Mouse (Mus musculus): ENCODE results near the gene Tcf7l1.

Gene Tcf7l1

DNA sequence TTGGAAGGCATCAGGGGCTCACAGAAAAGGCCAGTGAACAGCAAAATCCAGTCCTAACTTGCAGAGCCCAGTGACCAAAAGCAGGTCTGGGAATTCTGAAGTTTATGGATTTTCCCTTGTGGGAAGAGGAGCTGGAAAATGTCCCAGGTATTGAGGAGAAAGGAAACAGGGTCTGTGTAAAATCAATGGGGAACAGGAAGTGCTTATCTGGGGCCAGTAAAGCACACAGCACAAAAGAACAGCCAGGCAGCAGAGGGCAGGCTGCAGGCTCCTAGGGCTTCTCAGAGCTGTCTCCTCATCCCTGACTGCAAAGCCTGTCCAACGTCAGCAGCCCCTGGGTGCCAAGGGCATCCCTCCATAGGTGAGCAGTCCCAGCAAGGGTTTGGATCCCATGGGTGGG lies 126.1 kb downstream of the Tcf7l1 start:
- DNase-seq (ENCODE audit: low spot score in 2 of 2): no peak

DNA sequence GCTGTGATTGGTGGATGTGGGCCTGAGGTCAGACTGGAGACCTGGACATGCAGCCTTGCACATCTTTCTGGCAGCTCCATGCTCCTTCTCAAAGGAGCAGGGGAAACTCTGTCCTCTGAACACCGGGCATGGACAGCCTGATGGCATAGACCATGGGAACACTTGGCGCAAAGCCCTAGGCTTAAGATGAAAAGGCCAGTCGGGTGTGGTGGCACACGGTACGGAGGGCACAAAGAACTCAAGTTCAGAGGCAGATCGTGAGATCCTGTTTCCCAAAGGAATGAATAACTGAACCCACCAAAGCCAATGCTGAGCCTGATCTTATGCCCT lies 128.7 kb downstream of the Tcf7l1 start:
- DNase-seq (ENCODE audit: low spot score in 2 of 2): no peak

DNA sequence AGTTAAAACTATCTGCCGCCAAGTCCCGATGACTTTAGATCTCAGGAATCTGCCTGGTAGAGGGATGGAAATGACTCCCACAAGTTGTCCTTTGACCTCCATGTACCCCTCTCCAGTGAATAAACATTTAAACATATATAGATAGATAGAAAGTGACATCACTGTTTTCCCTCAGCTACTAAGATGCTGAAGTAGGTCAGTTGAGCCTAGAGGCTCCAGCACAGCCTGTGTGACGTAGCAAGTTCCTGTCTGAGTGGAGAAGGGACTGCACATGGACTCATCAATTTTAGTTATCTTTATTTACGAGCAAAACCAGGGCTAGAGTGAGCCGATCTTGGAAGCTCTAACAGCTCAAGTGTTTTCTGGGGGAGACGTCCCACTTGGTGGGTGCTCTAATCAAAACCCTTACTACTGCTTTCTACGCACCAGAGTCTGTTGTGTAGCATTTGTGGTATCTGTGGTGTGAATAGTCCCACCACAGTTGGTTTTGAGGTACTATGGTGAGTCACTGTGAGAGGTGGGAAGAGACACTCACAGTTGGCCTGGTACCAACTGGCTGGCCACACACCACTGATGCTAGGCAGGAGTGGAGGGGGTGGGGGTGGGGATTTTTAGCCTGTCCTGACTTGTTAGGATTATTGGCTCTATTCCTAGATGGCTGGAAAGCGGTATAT lies 129.2 kb downstream of the Tcf7l1 start:
- DNase-seq (ENCODE audit: low spot score in 2 of 2): no peak

DNA sequence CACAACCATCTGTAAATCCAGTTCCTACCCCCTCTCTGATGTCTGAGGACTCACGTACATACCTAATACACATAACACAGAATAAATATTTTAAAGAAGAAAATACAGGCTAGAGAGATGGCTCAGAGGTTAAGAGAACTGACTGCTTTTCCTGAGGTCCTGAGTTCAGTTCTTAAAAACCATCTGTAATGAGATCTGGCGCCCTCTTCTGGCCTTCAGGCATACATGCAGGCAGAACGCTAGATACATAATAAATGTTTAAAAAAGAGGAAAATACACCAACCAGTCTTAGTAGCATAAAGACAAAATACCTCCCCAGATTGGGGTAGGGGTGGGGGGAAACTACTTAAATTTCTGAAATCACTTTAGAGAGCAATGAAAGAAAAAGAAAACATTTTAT lies 131.0 kb downstream of the Tcf7l1 start:
- DNase-seq (ENCODE audit: low spot score in 2 of 2): no peak

DNA sequence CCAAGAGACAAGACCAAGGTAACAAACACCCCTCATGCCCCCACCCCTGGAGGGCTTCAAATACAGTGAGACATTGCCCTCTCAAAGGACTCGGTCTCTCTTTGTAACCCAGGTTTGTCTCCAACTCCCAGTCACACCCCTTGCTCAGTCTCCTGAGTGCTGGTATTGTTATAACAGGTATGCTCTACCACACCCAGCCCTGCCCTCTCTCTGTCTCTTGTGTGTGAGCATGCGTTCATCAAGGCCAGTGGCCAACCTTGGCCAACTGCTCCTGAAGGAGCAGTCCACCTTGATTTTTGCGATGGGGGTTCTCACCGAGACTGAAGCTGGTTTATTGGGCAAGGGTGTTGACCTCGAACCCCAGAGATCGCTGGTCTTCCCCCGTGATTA lies 133.0 kb downstream of the Tcf7l1 start:
- DNase-seq (ENCODE audit: low spot score in 2 of 2): no peak

DNA sequence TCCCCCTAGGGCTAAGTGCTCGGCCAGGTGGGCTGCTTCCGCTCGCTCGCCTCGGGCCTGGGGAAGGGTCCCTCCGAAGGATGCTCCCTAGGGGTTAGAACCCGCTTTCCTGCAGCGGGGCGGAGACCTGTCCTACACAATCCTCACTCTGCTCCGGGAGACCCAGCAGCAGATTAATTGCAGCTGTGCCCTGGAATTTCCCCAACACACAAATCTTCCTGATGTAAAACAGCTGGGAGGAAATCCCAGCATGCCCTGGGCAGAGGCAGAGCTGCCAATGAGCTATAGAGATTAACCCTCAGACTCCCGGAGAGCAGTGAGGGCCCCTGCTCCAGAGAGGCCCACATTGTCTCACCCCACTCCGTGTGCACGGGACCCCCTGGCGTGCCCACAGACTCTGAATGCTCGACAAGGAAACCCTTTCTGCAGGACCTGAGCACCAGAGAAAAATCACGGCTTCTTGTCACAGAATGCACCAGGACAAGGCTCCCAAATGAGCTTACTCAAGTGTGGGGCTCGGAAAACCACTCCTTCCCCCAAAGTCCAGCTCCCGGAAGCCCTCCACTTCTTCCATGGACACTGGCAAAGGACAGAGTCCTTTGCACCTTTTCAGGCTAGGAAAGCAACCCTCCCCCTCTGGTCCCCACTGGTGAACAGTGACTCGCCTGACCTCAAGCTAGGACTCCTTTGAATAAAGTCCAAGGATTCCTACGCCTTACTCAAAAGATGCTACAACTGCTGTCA lies 133.6 kb downstream of the Tcf7l1 start:
- DNase-seq (ENCODE audit: low spot score in 2 of 2): peak in 1 of 2 experiments; percentile 69

DNA sequence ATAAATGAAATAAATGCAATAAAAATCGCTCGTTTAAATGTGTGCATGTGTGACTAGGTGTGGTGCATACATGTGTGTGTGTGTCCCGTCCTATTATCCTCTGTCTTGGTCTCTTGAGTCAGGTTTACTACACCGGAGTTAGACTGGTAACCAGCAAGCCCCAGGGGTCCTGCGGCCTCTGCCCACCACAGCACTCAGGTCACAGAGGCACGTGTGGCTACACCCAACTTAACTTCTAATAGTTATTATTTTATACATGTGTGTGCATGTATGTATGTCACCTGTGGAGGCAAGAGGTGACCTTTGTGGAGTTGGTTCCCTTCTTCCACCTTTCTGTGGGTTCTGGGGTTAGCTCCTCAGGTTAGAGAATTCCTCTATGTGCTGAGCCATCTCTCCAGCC lies 134.7 kb downstream of the Tcf7l1 start:
- no peak for DNase-seq (ENCODE audit: low spot score in 2 of 2)

DNA sequence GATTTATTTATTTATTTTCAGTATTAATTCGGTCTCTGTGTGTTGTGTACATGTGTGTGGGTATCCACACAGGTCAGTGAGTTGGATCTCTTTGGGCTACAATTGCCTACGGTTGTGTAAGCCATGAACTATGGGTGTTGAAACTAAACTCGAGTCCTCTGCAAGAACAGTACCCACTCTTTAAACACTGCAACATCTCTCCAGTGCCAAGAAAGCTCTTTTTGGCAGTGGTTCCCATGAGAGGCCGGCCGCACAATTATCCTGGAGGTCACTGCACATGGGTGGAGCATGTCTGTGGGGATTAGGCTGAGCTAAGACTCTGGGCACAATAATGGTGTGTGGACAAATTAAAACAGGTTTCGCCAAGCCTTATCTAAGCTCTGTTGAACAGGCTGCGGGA lies 135.6 kb downstream of the Tcf7l1 start:
- peak in 1 of 2 experiments; percentile 64 for DNase-seq (ENCODE audit: low spot score in 2 of 2)

DNA sequence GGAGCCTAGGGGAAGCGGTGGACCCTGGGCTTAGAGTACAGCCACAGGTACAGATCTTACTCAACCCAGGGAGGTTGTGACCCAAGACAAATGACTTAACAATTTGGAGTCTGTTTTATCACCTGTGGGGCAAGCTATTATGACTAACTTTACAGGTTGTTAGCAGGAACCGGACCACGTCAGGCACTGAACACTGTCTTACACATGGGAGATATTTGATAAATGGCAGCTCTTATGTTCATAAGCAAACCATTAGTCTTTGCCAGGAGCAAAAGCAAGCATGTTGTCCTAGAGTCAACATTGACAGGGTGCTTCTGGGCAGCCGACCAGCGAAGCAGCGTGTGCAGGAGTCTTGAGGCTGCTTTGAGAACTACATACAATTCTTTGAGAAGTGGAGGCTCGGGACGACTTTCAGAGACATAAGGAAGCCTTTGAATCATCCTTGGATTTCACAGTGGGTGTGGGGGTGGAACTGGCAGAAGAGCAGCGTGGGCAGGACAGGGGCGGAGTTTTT lies 138.7 kb downstream of the Tcf7l1 start:
- DNase-seq (ENCODE audit: low spot score in 2 of 2): no peak

DNA sequence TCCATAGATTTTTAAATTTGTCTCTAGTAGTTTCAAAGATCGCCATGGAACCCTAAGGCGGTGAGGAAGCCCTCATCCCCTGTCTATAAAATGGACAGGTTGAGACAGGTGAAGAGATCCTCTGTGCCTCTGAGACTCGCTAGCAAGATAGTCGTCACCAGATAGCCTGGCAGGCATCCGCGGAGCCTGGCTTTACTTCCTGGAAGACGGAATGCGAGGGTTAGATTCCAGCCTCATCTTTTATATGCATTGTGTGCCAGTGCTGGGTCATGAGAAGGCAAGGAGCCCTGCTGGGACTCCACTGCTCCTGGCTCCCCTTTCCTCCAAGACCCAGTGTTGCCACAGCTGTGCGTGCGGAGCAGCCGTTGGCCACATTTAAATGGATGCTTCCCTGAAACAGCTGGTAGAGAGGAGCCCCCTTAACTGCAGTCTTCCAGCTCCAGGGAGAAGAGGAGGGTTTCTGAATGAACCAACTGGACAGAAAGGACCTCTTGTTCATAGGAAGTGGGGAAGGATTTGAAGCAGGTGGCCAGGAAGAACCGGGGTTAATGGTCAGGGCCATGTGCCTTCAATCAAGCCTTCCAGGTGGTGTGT lies 141.0 kb downstream of the Tcf7l1 start:
- DNase-seq (ENCODE audit: low spot score in 2 of 2): no peak

DNA sequence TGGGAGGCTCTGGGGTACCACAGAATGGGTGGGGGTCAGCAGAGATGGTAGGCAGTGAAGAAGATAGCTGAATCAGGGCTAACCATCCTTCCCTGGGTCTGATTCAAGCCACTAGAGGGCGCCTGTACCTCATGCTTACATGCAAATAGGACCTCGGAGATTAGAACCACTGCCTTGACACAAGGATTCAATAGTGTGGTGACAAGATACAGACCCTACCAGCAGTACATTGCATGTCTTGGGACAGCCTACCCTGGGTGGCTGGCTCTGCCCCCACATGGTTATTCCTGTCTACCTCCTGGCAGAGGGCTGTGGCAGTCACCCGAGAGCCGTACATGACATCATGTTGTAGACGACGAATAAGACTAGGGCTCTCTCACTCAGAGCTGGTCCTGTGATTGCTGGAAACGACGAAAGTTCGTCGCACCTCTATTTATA lies 141.7 kb downstream of the Tcf7l1 start:
- DNase-seq (ENCODE audit: low spot score in 2 of 2): peak in 1 of 2 experiments; percentile 45

DNA sequence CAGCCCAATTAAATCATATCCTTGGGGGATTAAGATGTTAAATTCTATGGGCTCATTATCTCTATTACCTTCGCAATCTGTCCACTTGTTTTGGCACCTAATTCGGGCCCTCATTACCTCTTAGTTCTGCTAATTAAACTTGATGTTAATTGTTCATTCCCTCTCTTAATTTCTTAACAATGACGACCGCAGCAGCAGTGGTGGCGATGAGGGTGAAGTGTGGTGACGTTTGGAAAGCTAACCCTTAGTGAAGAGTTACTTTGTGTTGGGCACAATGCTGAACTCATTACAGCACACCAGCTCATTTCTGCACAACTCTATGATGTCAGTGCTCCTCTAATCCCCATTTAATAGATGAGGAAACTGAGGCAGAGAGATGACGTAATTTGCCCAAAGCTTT lies 143.7 kb downstream of the Tcf7l1 start:
- no peak for DNase-seq (ENCODE audit: low spot score in 2 of 2)

DNA sequence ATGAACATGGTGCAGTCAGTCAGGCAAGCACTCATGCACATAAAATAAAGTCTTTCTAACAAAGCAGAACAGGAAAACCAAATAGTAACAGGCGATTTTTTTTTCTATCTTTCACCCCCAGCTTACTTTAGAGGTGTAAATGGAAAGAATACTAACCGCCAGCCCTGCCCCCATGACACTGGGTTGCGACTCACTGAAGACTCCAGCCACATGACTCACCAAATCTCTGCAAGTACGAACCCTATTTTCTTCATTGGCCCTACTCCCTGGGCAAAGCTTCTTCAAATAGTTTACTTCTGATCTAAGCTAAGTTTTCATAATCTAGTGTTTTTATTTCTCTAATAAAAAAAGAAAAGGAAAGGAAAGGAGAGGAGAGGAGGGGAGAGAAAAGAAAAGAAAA lies 144.5 kb downstream of the Tcf7l1 start:
- no peak for DNase-seq (ENCODE audit: low spot score in 2 of 2)

DNA sequence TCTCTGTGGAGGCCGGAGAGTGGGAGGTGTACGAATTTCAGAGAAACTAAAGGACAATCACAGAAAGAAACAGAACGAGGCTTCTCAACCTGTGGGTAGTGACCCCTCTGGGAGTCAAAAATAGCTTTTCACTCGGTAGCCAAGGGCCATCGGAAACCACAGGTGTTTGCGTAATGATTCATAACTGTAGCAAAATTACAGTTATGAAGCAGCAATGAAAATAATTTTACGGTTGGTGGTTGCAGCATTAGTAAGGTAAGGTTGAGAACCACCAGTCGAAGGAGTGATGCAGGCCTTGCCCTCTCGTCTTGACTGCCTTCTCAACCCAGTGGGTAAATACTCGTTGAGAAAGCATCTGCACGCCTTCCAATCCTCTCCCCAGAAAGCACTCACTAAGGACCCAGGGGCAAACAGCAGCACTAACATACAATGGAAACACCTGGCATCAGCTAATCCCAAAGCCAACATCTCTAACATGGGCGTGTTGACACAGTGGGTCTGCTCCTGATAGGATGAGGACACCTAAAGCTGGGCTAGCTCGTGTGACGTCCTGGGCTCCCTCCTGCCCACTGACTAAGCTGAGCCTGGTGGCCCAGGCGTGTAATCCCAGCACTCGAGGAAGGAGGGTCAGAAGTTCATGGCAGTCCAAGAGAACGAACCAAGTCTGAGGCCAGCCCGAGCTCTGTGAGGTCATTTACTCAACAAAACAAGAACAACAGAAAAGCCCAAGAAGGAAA lies 147.7 kb downstream of the Tcf7l1 start:
- no peak for DNase-seq (ENCODE audit: low spot score in 2 of 2)

DNA sequence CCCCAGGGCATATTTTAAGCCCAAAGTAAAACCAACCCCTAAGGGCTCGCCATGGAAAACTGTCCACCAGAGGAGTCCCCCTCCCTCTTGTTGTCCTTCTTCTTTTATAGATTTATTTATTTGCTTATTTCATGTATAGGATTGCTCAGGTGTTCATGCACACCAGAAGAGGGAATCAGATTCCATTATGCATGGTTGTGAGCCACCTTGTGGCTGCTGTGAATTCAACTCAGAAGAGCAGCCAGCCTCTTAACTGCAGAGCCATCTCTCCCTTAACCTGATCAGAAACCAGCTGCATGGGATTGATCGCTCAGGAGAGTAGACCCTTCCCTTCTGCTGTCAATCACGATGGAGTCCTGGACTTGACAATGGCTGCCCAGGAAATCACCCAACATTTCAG lies 152.1 kb downstream of the Tcf7l1 start:
- no peak for DNase-seq (ENCODE audit: low spot score in 2 of 2)

DNA sequence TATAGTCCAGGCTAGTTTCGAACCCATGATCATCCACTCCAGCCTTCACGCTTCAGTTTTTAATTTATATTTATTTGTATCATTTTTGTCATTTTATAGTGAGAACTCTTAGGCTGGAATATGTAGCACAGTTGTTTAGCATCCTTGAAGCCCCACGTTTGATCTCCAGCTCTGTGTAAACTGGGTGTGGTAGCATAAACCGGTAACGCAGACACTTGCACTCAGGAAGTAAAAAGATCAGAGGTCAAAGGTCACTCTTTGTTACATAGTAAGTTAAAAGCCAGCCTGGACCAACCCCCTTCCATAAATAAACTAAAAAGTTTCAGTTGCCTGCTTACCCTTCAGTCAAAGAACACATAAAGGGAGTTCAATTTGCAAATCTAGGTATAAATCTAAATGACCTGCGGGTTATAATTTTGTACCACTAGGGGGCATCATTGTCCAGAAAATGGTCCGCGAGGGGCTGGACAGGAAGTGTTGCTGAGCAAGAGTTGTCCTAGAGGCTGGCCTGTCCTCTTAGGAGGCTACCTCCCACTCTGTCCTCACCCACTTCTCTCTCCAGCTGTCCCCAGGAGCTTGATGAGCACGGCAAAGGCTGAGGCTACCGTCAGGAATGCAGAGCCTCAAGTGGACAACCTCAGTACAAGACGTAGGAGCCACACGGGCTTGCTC lies 153.2 kb downstream of the Tcf7l1 start:
- DNase-seq (ENCODE audit: low spot score in 2 of 2): peak; percentile 43 to 44

DNA sequence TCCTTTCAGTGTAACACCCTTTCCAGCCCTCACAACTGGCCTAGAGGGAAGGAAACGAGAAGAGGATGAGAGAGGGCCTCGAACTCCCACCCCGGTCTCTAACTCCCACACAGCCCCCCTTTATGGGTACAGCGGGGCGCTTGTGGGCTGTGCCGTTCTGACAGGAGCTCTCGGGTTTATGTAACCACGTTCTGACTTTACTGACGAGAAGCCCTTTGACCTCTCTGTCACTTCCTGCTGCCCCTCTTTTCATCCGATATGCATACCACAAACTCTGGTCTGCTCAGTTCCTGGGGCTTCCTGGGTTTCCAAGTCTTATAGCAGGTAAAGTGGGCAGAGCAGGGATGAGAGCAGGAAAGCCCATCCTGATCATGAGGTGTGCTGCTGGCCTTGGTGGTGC lies 154.7 kb downstream of the Tcf7l1 start:
- DNase-seq (ENCODE audit: low spot score in 2 of 2): no peak

DNA sequence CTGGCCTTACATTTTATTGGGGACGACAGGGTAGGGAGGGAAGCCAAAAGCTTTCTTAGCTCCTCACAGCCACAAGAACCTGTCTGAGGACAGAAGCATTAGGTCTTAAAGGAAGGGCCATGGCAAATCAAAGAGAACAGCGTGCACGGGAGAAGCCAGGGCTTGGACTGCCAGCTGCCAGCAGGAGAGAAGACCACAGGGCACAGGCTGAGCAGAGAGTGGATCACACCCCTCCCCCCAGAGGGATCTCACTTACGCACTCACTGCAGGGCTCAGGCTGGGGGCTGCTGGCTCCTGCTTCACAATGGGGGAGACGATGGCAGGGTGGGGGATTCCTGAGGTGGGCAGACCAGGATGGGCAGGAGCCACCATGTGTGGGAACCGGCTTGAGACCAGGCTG lies 157.4 kb downstream of the Tcf7l1 start:
- DNase-seq (ENCODE audit: low spot score in 2 of 2): no peak

DNA sequence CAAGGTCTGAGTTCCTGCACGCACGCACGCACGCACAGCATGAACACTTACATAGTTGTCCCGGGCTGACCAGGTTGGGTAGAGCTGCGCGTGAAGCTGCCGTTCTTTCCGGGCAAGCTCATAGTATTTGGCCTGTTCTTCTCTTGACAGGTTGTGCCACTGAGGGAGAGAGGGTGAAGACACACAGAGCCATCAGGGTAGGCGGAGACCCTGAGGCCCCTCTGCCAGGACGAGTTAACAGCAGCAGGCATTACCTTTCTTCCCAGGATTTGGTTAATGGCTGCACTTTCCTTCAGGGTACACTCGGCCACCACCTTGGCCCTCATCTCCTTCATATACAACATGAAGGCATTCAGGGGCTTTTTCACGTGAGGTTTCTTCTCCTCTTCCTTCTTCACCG lies 158.1 kb downstream of the Tcf7l1 start:
- no peak for DNase-seq (ENCODE audit: low spot score in 2 of 2)

DNA sequence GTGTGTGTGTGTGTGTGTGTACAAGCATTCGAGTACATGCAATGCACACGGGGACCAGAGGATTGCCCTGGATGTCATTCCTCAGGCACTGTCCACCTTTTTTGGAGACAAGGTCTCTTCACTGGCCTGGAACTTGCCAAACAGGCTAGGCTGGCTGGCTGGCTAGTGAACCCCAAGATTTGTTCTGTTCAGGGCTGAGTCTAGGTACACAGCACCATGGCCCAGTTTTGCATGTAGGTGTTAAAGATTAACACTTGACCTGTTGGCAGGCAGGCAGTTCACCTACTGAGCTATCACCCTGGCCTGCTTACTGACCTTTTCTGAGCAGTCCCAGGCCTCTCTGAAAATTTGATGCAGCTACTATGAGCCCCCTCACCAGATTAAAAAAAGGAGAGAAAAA lies 158.7 kb downstream of the Tcf7l1 start:
- DNase-seq (ENCODE audit: low spot score in 2 of 2): no peak

DNA sequence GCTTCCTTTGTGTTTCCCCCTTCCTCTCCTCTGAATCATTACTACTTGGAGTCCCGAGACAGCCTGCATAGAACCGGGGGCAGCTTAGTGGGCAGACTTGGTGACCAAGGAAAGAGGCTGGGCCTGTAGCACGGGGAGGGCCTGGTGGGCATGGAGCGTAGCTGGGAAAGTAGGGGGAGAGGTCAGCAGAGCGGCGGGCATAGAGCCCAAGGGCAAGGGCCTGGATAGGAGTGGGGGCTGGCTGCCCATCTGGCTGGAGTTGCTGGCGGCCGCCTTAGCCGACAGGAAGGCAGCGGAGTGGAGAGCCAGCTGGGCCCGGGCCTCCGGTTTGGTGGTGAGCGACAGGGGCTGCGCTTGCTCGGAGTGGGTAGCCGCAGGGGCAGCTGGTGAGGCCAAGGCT lies 161.8 kb downstream of the Tcf7l1 start:
- DNase-seq (ENCODE audit: low spot score in 2 of 2): no peak

DNA sequence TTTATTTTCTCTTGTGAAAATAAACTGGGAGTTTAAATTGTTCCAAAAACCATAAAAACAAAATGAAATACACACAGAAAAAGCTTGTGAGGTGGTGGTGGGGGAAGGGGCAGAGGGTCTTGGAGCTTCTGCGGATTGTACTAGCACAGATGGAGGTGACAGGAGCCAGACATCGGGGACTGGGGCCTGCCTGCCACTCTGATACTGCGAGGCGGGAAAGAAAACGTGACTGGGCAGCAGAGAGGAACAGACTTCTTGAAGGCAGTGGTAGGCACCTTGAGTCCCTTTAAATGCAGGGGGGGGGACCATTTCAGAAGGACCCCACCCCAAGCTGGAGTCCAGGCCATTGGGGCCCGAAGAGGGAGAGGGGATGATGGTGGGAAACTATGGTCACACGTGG lies 162.7 kb downstream of the Tcf7l1 start:
- DNase-seq (ENCODE audit: low spot score in 2 of 2): no peak
